Mouse (Mus musculus): ENCODE results near the gene Syn3. TPM values are rescaled to one million over a fixed set of nuclear protein-coding genes. Genes with fewer than 3 reads are reported as not detected.

The Syn3 gene
- polyA plus RNA-seq, 2 experiments, result 1.9 to 2.0 TPM

- no peak overlapping the region for H3K9ac ChIP-seq (ENCODE audit: low read depth, low read length, severe bottlenecking)
- H3K9me3 ChIP-seq (ENCODE audit: control insufficient read depth, low read length), result peaks cover 6% of the 10 kb centered on the region
- H3K4me1 ChIP-seq (ENCODE audit: control insufficient read depth, insufficient read depth, low read length), result no peaks in the 10 kb centered on the region
- no peak overlapping the region for H3K27ac ChIP-seq (replicated peaks; ENCODE audit: low read depth, low read length)
- no peak for TF ChIP-seq POLR2A (IDR thresholded peaks at IDR 0.05; ENCODE audit: borderline replicate concordance, extremely low read depth, insufficient read depth, insufficient read length)
- no peaks in the 10 kb centered on the region for H3K27me3 ChIP-seq (ENCODE audit: control insufficient read depth, insufficient read depth, low read length)
- ATAC-seq (ENCODE audit: low FRiP score, low read depth) (no peak), DNase-seq (ENCODE audit: low spot score) (no peak)
- no peak overlapping the region for H3K4me2 ChIP-seq (replicated peaks; ENCODE audit: low read depth, low read length, severe bottlenecking)
- no peaks in the 10 kb centered on the region for H3K36me3 ChIP-seq (ENCODE audit: control insufficient read depth, insufficient read depth, low read length)
- no peak overlapping the region for H3K4me3 ChIP-seq (replicated peaks; ENCODE audit: low read length)
- 51% methylated on average over 2 of the region's 2 CpGs for WGBS
Measured at GRCm38 (mm10) chr10:86389913-86390312, 108.8 kb downstream of the Syn3 start.

DNA sequence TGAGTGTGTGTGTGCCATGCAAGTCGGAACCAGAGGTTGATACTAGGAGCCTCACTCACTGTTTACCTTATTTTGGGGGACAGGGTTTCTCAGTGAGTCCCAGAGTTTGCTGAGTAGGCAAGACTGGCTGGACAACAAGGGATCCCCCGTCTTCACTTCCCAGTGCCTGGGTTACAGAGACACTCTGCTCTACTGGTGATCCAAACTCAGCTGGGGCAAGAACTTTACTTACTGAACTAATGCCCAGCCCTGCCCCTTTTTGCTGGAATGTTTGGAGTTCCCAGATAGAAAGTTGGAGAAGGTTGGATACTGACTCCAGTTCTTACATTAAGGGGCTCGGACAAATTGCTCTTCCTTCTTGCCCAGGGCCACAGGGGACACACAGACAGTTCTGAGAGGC lies 109.3 kb downstream of the Syn3 start:
- 80% methylated on average over 3 of the region's 3 CpGs for WGBS

DNA sequence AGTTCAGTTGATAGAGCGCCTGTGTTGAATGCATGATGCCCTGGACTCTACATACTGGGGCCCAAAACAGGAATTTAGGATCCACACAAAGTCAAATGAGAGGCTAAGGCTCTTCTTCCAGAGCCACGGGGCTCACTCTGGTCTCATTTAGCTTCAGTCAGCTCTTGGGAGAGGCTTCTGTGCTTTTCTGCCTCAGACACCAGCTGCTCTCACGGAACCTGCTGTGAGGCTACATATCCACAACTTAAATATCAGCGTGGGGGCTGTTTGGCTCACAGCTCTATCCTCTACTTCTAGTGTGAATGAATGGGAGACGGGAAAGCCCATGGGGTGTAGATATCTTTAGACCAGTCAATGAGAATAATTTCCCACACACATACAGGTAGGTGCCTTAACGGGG lies 109.9 kb downstream of the Syn3 start:
- ATAC-seq (ENCODE audit: low FRiP score, low read depth) (no peak), DNase-seq (ENCODE audit: low spot score) (no peak)
- H3K27ac ChIP-seq (replicated peaks; ENCODE audit: low read depth, low read length), result no peak overlapping the region
- H3K9me3 ChIP-seq (ENCODE audit: control insufficient read depth, low read length), result no peaks in the 10 kb centered on the region
- H3K4me3 ChIP-seq (replicated peaks; ENCODE audit: low read length), result no peak overlapping the region
- no peak overlapping the region for H3K4me2 ChIP-seq (replicated peaks; ENCODE audit: low read depth, low read length, severe bottlenecking)
- no peaks in the 10 kb centered on the region for H3K36me3 ChIP-seq (ENCODE audit: control insufficient read depth, insufficient read depth, low read length)
- no peak overlapping the region for H3K9ac ChIP-seq (ENCODE audit: low read depth, low read length, severe bottlenecking)
- no peaks in the 10 kb centered on the region for H3K27me3 ChIP-seq (ENCODE audit: control insufficient read depth, insufficient read depth, low read length)
- H3K4me1 ChIP-seq (ENCODE audit: control insufficient read depth, insufficient read depth, low read length), result no peaks in the 10 kb centered on the region
- no peak for TF ChIP-seq POLR2A (IDR thresholded peaks at IDR 0.05; ENCODE audit: borderline replicate concordance, extremely low read depth, insufficient read depth, insufficient read length)
- WGBS, result 64% methylated on average over 6 of the region's 6 CpGs

More for the DNA sequence above, 109.3 kb downstream of the Syn3 start:
- Histone ChIP-seq H3K36me3 (ENCODE audit: control insufficient read depth, insufficient read depth, low read length) (no peaks in the 10 kb centered on the region), H3K4me1 (ENCODE audit: control insufficient read depth, insufficient read depth, low read length) (no peaks in the 10 kb centered on the region), H3K27me3 (ENCODE audit: control insufficient read depth, insufficient read depth, low read length) (no peaks in the 10 kb centered on the region), H3K4me3 (replicated peaks; ENCODE audit: low read length) (no peak overlapping the region), H3K9ac (ENCODE audit: low read depth, low read length, severe bottlenecking) (no peak overlapping the region), H3K27ac (replicated peaks; ENCODE audit: low read depth, low read length) (no peak overlapping the region), H3K9me3 (ENCODE audit: control insufficient read depth, low read length) (peaks cover under 1% of the 10 kb centered on the region; the same call in 1 of the 2 replicates), H3K4me2 (replicated peaks; ENCODE audit: low read depth, low read length, severe bottlenecking) (no peak overlapping the region)
- TF ChIP-seq POLR2A (IDR thresholded peaks at IDR 0.05; ENCODE audit: borderline replicate concordance, extremely low read depth, insufficient read depth, insufficient read length), result no peak
- ATAC-seq (ENCODE audit: low FRiP score, low read depth), result no peak
- DNase-seq (ENCODE audit: low spot score), result no peak

DNA sequence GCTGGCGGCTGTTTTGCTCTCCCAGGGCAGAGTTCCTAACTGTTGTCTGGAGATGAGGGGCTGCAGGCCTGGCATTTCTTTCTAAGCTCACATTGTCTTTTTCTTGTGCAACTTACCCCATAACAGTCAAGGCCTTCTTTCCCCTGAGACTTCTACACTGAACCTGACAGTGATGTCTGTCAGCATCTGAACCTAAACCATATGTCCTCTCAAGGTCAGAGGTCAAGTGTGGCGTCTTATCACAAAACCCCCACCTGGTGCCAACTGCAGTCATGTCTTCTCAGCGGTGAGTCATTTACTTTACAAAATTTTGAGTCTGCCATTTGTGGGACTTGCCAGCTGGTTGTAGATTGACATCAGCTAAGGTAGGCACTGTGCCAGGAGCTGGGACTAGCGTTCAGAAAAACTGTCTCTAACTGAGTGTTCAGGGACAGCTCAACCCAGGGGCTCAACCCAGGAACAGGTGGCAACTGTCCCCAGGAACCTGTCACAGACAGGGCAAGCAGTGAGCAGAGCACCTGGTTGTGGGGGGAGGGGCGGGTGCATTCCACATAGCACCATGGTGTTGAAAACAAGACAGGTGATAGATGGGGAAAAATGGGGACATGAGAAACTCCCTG lies 110.8 kb downstream of the Syn3 start:
- ATAC-seq (ENCODE audit: low FRiP score, low read depth) (no peak; the same call in 1 of the 2 replicates), DNase-seq (ENCODE audit: low spot score) (peak; percentile 46)
- 71% methylated on average over 5 of the region's 5 CpGs for WGBS
- Histone ChIP-seq H3K4me2 (replicated peaks; ENCODE audit: low read depth, low read length, severe bottlenecking) (no peak overlapping the region), H3K27ac (replicated peaks; ENCODE audit: low read depth, low read length) (no peak overlapping the region), H3K9ac (ENCODE audit: low read depth, low read length, severe bottlenecking) (no peak overlapping the region), H3K9me3 (ENCODE audit: control insufficient read depth, low read length) (no peaks in the 10 kb centered on the region), H3K4me3 (replicated peaks; ENCODE audit: low read length) (no peak overlapping the region), H3K4me1 (ENCODE audit: control insufficient read depth, insufficient read depth, low read length) (no peaks in the 10 kb centered on the region), H3K27me3 (ENCODE audit: control insufficient read depth, insufficient read depth, low read length) (no peaks in the 10 kb centered on the region), H3K36me3 (ENCODE audit: control insufficient read depth, insufficient read depth, low read length) (no peaks in the 10 kb centered on the region)
- TF ChIP-seq POLR2A (IDR thresholded peaks at IDR 0.05; ENCODE audit: borderline replicate concordance, extremely low read depth, insufficient read depth, insufficient read length), result no peak

GRCm38 (mm10) chr10:86386232-86386631 lies 112.5 kb downstream of the Syn3 start:
- no peak overlapping the region for H3K4me3 ChIP-seq (replicated peaks; ENCODE audit: low read length)
- WGBS, result 74% methylated on average over 4 of the region's 4 CpGs
- DNase-seq (ENCODE audit: low spot score), result no peak
- no peaks in the 10 kb centered on the region for H3K36me3 ChIP-seq (ENCODE audit: control insufficient read depth, insufficient read depth, low read length)
- H3K27me3 ChIP-seq (ENCODE audit: control insufficient read depth, insufficient read depth, low read length), result no peaks in the 10 kb centered on the region
- no peak for TF ChIP-seq POLR2A (IDR thresholded peaks at IDR 0.05; ENCODE audit: borderline replicate concordance, extremely low read depth, insufficient read depth, insufficient read length)
- no peaks in the 10 kb centered on the region for H3K4me1 ChIP-seq (ENCODE audit: control insufficient read depth, insufficient read depth, low read length)
- no peaks in the 10 kb centered on the region for H3K9me3 ChIP-seq (ENCODE audit: control insufficient read depth, low read length)
- no peak for ATAC-seq (ENCODE audit: low FRiP score, low read depth)
- no peak overlapping the region for H3K4me2 ChIP-seq (replicated peaks; ENCODE audit: low read depth, low read length, severe bottlenecking)
- H3K27ac ChIP-seq (replicated peaks; ENCODE audit: low read depth, low read length), result no peak overlapping the region
- H3K9ac ChIP-seq (ENCODE audit: low read depth, low read length, severe bottlenecking), result no peak overlapping the region
